Mouse (Mus musculus) stomach, embryonic 14.5 days (tissue): ENCODE data around the gene Tdrd9. TPM values are rescaled to one million over a fixed set of nuclear protein-coding genes. Genes with fewer than 3 reads are reported as not detected.
A peak's percentile ranks its signal among the peaks of the same experiment; 100 is the strongest.

Experiments
- ATAC-seq: fragments of 200-750 bp; cut with Nextera tagmentation; 2 replicates; pipeline ENCODE4 v1.8.0; 2017; ENCODE audit warnings: low read depth, moderate TSS enrichment; ENCODE audit not compliant: insufficient number of reproducible peaks, insufficient read depth, low FRiP score
- H3K27ac ChIP-seq: fragments of 300-500 bp; sonication (generic); 2 replicates; pipeline ENCODE4 v1.5.1; 2014; ENCODE audit warnings: mild to moderate bottlenecking, low read length, moderate library complexity, mixed read lengths
- H3K27me3 ChIP-seq: fragments of 300-500 bp; sonication (generic); 2 replicates; pipeline ENCODE4 v1.6.1; 2014; ENCODE audit warnings: low read length, control low read depth, mixed read lengths; ENCODE audit not compliant: control insufficient read depth, insufficient read depth
- H3K36me3 ChIP-seq: fragments of 300-500 bp; sonication (generic); 2 replicates; pipeline ENCODE4 v1.6.1; 2014; ENCODE audit warnings: mild to moderate bottlenecking, control low read depth, low read length, moderate library complexity, mixed read lengths; ENCODE audit not compliant: control insufficient read depth, insufficient read depth
- H3K4me1 ChIP-seq: fragments of 300-500 bp; sonication (generic); 2 replicates; pipeline ENCODE4 v1.6.1; 2014; ENCODE audit warnings: low read length, control low read depth, mixed read lengths; ENCODE audit not compliant: control insufficient read depth, insufficient read depth
- H3K4me2 ChIP-seq: fragments of 300-500 bp; sonication (generic); replicated peaks from 2 replicates; pipeline ENCODE4 v1.6.1; 2014; ENCODE audit warnings: low read depth, low read length, control low read depth
- H3K4me3 ChIP-seq: fragments of 300-500 bp; sonication (generic); 2 replicates; pipeline ENCODE4 v1.5.1; 2014; ENCODE audit warnings: low read depth, low read length, control low read depth
- H3K9ac ChIP-seq: fragments of 300-500 bp; sonication (generic); replicated peaks from 2 replicates; pipeline ENCODE4 v1.6.1; 2014; ENCODE audit warnings: low read depth, mild to moderate bottlenecking, control low read depth, low read length, moderate library complexity, mixed read lengths
- H3K9me3 ChIP-seq: fragments of 300-500 bp; sonication (generic); 2 replicates; pipeline ENCODE4 v1.6.1; 2016; ENCODE audit warnings: low read depth, low read length, control low read depth; ENCODE audit not compliant: control insufficient read depth
- WGBS: fragments of 180-500 bp; shearing (Covaris S2); extraction: QIAGEN DNeasy Blood & Tissue Kit; methylation state at CpG from one replicate; pipeline ENCODE4 v1.1.7; 2014; 5-methylcytosine and 5-hydroxymethylcytosine counted together
- polyA plus RNA-seq: library from polyadenylated mRNA; unstranded; fragments of >200 nt; fragmentation: Nextera tagmentation; extraction: Ambion mirVana; gene quantifications from 2 replicates; pipeline ENCODE4 v1.2.1, GENCODE M21; 2014

Gene Tdrd9
- 0.22 TPM in 1 of 2 replicates, not detected in the other for polyA plus RNA-seq

GRCm38 (mm10) chr12:111971231-111971686, at the start of gene Tdrd9:
Gene Tdrd9 (plus strand): TSS chr12:111971559.
- Histone ChIP-seq H3K27me3 (no peaks in the 10 kb centered on the region), H3K9ac (no peak within 1 kb of the TSS), H3K4me3 (no peak within 1 kb of the TSS), H3K36me3 (no peaks in the 10 kb centered on the region), H3K4me2 (no peak within 1 kb of the TSS), H3K4me1 (no peaks in the 10 kb centered on the region; the same call in 1 of the 2 replicates), H3K9me3 (no peaks in the 10 kb centered on the region), H3K27ac (no peak within 1 kb of the TSS)
- ATAC-seq, result no peak
- 86% methylated on average over 18 of the region's 18 CpGs for WGBS

GRCm38 (mm10) chr12:111923117-111923516, 48.2 kb upstream of the Tdrd9 start:
- ATAC-seq, result no peak
- H3K4me1 ChIP-seq, result 0 out of 2 replicates have a peak, but pooled peaks cover 4% of the 10 kb centered on the region
- H3K4me3 ChIP-seq, result no peak overlapping the region
- H3K36me3 ChIP-seq, result no peaks in the 10 kb centered on the region
- no peaks in the 10 kb centered on the region for H3K9me3 ChIP-seq
- H3K27me3 ChIP-seq, result no peaks in the 10 kb centered on the region
- no peak overlapping the region for H3K27ac ChIP-seq
- H3K4me2 ChIP-seq, result no peak overlapping the region
- 87% methylated on average over 6 of the region's 6 CpGs for WGBS
- H3K9ac ChIP-seq, result no peak overlapping the region

GRCm38 (mm10) chr12:111927338-111927737, 44.0 kb upstream of the Tdrd9 start:
- H3K9ac ChIP-seq, result no peak overlapping the region
- no peak overlapping the region for H3K4me2 ChIP-seq
- ATAC-seq, result peak; percentile 53; the same call in 1 of the 2 replicates
- no peak overlapping the region; the same call in 1 of the 2 replicates for H3K27ac ChIP-seq
- H3K9me3 ChIP-seq, result no peaks in the 10 kb centered on the region
- 64% methylated on average over 1 of the region's 1 CpGs for WGBS
- H3K4me3 ChIP-seq, result no peak overlapping the region
- 0 out of 2 replicates have a peak, but pooled peaks cover 4% of the 10 kb centered on the region for H3K4me1 ChIP-seq
- H3K36me3 ChIP-seq, result no peaks in the 10 kb centered on the region
- H3K27me3 ChIP-seq, result no peaks in the 10 kb centered on the region

GRCm38 (mm10) chr12:111928411-111928966, 42.9 kb upstream of the Tdrd9 start:
- H3K36me3 ChIP-seq, result no peaks in the 10 kb centered on the region
- no peak overlapping the region; the same call in 1 of the 2 replicates for H3K27ac ChIP-seq
- no peak overlapping the region for H3K4me3 ChIP-seq
- ATAC-seq, result no peak
- no peak overlapping the region for H3K9ac ChIP-seq
- WGBS, result 72% methylated on average over 18 of the region's 18 CpGs
- no peaks in the 10 kb centered on the region for H3K9me3 ChIP-seq
- H3K4me2 ChIP-seq, result no peak overlapping the region
- H3K27me3 ChIP-seq, result no peaks in the 10 kb centered on the region
- peaks cover 13% of the 10 kb centered on the region; the same call in 1 of the 2 replicates for H3K4me1 ChIP-seq

- no peak overlapping the region for H3K4me2 ChIP-seq
- WGBS, result 90% methylated on average over 9 of the region's 9 CpGs
- no peaks in the 10 kb centered on the region for H3K27me3 ChIP-seq
- H3K36me3 ChIP-seq, result no peaks in the 10 kb centered on the region
- H3K9me3 ChIP-seq, result no peaks in the 10 kb centered on the region
- H3K27ac ChIP-seq, result no peak overlapping the region; the same call in 1 of the 2 replicates
- H3K4me1 ChIP-seq, result peaks cover 24% of the 10 kb centered on the region
- no peak overlapping the region for H3K4me3 ChIP-seq
- H3K9ac ChIP-seq, result no peak overlapping the region
- ATAC-seq, result no peak
These were observed 39.8 kb upstream of the Tdrd9 start for GRCm38 (mm10) chr12:111931411-111932025.

GRCm38 (mm10) chr12:111932513-111932912, 38.8 kb upstream of the Tdrd9 start:
- H3K27me3 ChIP-seq, result no peaks in the 10 kb centered on the region
- ATAC-seq, result no peak
- H3K9me3 ChIP-seq, result no peaks in the 10 kb centered on the region
- no peak overlapping the region for H3K4me2 ChIP-seq
- H3K27ac ChIP-seq, result peak overlapping the region; percentile 66; the same call in 1 of the 2 replicates
- H3K36me3 ChIP-seq, result no peaks in the 10 kb centered on the region
- no peak overlapping the region for H3K9ac ChIP-seq
- H3K4me1 ChIP-seq, result peaks cover 29% of the 10 kb centered on the region
- WGBS, result 62% methylated on average over 3 of the region's 3 CpGs
- no peak overlapping the region for H3K4me3 ChIP-seq

GRCm38 (mm10) chr12:111933032-111933704, 38.2 kb upstream of the Tdrd9 start:
- Histone ChIP-seq H3K9ac (no peak overlapping the region), H3K27me3 (no peaks in the 10 kb centered on the region), H3K4me3 (no peak overlapping the region), H3K4me1 (peaks cover 35% of the 10 kb centered on the region), H3K4me2 (0 out of 2 replicates have a peak overlapping the region, but pooled peaks have one; percentile 7), H3K27ac (peak overlapping the region; percentile 66; the same call in 1 of the 2 replicates), H3K9me3 (no peaks in the 10 kb centered on the region), H3K36me3 (no peaks in the 10 kb centered on the region)
- no peak for ATAC-seq
- WGBS, result 58% methylated on average over 11 of the region's 11 CpGs

- no peak overlapping the region for H3K4me3 ChIP-seq
- no peaks in the 10 kb centered on the region for H3K36me3 ChIP-seq
- no peak overlapping the region for H3K9ac ChIP-seq
- H3K27me3 ChIP-seq, result no peaks in the 10 kb centered on the region
- H3K27ac ChIP-seq, result peak overlapping the region; percentile 58
- WGBS, result 57% methylated on average over 2 of the region's 2 CpGs
- no peaks in the 10 kb centered on the region for H3K9me3 ChIP-seq
- no peak for ATAC-seq
- 0 out of 2 replicates have a peak overlapping the region, but pooled peaks have one; percentile 7 for H3K4me2 ChIP-seq
- H3K4me1 ChIP-seq, result peaks cover 43% of the 10 kb centered on the region
These were observed 37.4 kb upstream of the Tdrd9 start for GRCm38 (mm10) chr12:111933971-111934370.
